Mouse (Mus musculus) splenic B cell, adult 2 months (primary cell): ENCODE data around the gene Fam78b.

Source experiments
- DNase-seq: peaks from one replicate; pipeline ENCODE4 v3.0.0-alpha.2; 2011; ENCODE audit warnings: low read depth, low spot score
- H3K27me3 ChIP-seq: 2 replicates; pipeline ENCODE4 v1.6.1; 2012; ENCODE audit warnings: mild to moderate bottlenecking, low read length, moderate library complexity, mixed read lengths; ENCODE audit not compliant: control insufficient read depth, poor library complexity, insufficient read depth, severe bottlenecking
- H3K36me3 ChIP-seq: 2 replicates; pipeline ENCODE4 v1.6.1; 2012; ENCODE audit warnings: mild to moderate bottlenecking, low read length, moderate library complexity, mixed read lengths; ENCODE audit not compliant: control insufficient read depth, poor library complexity, insufficient read depth, severe bottlenecking

Fam78b gene

GRCm38 (mm10) chr1:167126292-167126691 lies 125.1 kb downstream of the Fam78b start:
- DNase-seq, result no peak
- H3K27me3 ChIP-seq, result no peaks in the 10 kb centered on the region
- H3K36me3 ChIP-seq, result no peaks in the 10 kb centered on the region

GRCm38 (mm10) chr1:167135748-167136147 lies 134.5 kb downstream of the Fam78b start:
- no peaks in the 10 kb centered on the region for H3K36me3 ChIP-seq
- no peak for DNase-seq
- no peaks in the 10 kb centered on the region for H3K27me3 ChIP-seq
